Mouse (Mus musculus): ENCODE data around the gene St6galnac3.

DNA sequence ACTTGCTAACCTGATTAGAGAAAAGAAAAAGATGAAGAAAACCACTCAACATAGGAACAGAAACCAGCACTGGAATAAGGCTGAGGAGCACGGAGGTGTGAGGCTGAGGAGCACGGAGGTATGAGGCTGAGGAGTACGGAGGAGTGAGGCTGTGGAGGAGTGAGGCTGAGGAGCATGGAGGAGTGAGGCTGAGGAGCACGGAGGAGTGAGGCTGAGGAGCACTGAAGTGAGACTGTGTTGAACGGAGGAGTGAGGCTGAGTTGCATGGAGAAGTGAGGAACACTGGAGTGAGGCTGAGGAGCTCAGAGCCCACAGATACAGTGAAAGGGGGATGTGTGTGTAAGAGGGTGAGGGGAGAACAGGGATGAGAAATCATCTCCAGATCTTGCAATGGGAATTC is 564.3 kb downstream of the St6galnac3 start:
- TF ChIP-seq POLR2A (IDR thresholded peaks at IDR 0.05; ENCODE audit: low read depth, low read length) (no peak), CTCF (IDR thresholded peaks at IDR 0.05; ENCODE audit: borderline replicate concordance, insufficient read depth, low read length) (no peak)

All from embryonic fibroblast, embryonic 13.5 days (primary cell).